Mouse (Mus musculus): ENCODE results near the gene P4ha1.
"Not testable (repeated sequence)": the region's sequence is repeated elsewhere in the genome, so short reads cannot be mapped to it uniquely, and the experiment has no call there.

The P4ha1 gene

DNA sequence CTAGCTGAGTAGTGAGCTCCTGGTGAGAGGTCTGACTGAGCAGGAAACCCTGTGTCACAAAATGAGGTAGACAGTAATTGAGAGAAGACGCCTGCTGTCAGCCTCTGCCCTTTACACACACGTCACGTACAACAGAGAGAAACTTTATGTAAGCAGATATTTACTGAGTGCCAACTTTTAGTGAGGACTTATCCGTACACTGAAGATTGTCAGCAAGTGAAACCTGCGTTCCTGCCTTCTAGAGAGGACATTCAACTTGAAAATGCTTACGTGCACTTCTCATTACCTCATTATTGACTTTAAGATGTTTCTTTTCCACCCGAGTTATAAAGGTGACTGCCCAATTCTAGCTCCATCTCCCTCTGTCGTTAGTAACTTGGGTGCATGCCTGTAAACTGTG, 45.6 kb downstream of the P4ha1 start:
- no peak for DNase-seq (ENCODE audit: low read depth, low spot score)

DNA sequence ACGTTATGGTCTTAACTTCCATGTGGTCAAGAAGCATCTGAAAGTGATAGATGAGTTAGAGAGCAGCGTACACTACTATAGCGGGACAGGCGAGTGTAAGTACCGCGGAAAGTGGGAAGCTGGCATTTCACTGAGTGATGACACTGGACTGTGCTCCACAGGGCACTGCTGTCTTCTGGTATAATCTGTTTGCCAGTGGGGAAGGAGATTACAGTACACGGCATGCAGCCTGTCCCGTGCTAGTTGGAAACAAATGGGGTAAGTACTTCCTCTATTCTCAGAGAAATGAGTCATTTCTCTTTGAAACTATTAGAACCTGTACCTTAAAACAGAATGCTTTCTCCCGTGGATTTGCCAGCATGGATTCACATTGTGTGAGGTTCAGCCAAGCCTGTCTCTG, 46.3 kb downstream of the P4ha1 start:
- DNase-seq (ENCODE audit: low read depth, low spot score), result no peak

DNA sequence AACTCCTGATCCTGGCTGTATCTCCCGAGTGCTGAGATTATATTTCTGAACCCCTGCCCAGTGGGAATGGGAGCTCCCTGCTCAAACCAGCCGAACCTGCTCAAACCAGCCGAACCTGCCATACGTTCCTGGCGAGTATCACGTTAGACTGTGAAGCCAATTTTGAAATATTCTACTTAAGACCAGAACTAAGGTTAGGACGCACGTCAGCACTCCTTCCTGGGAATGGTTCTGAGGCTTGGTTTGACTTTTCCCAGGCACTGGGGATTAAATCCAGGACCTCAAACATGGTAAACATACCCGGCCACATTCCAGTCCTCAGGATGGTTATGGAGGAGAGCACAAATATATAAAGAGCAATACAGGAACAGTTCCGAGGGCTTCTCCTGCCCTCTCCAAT, 54.8 kb downstream of the P4ha1 start:
- DNase-seq (ENCODE audit: low read depth, low spot score), result no peak

DNA sequence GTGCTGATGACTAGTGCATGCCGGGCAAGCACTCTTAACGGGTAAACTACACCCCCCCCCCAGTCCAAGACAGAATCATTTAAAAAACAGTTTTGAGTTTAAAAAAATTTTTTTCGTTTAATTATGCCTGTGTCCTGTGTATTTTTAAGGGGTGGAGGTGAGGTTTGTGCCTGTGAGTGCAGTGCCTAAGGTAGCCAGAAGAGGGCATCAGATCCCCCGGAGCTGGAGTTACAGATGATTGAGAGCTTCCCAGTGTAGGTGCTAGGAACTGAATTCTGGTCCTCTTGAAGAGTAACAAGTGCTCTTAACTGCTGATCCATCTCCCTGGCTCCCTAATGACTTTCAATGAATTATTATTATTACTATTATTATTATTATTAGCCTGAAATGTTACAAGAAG, 55.6 kb downstream of the P4ha1 start:
- no peak for DNase-seq (ENCODE audit: low read depth, low spot score)

DNA sequence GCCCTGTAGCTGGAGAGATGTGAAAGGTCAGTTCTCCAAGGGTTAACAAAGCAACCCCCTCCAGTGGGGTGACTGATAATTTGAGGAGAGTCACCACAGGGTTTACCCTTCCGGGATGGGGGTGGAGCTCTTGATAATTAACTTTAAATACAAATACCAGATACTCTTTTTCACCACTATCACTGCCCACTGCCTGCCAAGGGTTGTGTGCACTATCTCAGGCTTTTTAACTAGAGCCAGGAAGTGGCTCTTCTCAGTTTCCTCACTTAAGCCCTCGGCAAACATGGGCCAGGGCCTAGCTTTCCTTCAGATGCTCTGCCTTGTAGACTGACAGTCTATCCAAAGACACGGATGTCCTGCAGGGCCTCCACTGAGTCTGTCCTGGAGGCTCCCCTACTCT, 56.8 kb downstream of the P4ha1 start:
- DNase-seq (ENCODE audit: low read depth, low spot score), result peak; percentile 63

DNA sequence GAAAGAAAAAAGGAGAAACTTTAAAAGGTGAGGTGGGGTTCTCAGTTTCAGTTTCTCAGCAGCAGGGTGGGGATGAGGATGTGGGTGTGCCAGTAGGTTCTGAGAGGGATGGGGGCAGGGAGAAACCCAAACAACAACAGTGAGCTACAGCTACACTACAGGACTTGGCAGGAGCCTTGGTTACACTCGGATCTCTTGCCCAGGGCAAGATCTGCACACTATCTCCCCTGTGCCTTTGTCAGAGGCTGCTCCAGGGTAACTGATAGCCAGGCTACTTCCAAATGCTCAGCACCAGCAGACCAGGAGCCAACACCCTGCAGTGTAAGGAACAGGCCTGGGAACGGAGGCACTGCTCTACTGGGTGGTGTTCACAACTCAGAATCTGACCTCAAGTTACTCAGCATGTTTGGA, 57.3 kb downstream of the P4ha1 start:
- peak; percentile 74 for DNase-seq (ENCODE audit: low read depth, low spot score)

DNA sequence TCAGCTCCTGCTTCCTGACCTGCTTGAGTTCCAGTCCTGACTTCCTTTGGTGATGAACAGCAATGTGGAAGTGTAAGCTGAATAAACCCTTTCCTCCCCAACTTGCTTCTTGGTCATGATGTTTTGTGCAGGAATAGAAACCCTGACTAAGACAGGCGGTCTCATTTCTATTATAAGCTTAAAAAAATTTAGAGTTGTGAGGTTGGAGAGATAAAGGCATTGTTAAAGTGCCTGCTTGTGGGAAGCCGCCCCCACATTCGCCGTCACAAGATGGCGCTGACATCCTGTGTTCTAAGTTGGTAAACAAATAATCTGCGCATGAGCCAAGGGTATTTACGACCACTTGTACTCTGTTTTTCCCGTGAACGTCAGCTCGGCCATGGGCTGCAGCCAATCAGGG, 58.5 kb downstream of the P4ha1 start:
- DNase-seq (ENCODE audit: low read depth, low spot score), result peak; percentile 59

DNA sequence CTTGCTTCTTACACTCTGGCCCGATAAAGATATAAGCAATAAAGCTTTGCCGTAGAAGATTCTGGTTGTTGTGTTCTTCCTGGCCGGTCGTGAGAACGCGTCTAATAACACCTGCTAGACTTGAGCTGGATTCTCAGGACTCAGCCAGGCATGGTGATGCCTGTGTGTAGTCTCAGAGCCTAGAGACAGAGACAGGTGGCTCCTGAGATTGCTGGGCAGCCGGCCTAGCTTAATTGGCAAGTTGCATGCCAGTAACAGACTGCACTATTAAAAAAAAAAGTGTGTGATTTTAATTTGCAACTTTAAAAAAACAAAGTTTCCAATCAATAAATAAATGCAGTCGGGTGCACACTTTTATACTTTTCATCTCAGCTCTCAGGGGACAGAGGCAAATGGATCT, 63.9 kb downstream of the P4ha1 start:
- DNase-seq (ENCODE audit: low read depth, low spot score), result no peak

DNA sequence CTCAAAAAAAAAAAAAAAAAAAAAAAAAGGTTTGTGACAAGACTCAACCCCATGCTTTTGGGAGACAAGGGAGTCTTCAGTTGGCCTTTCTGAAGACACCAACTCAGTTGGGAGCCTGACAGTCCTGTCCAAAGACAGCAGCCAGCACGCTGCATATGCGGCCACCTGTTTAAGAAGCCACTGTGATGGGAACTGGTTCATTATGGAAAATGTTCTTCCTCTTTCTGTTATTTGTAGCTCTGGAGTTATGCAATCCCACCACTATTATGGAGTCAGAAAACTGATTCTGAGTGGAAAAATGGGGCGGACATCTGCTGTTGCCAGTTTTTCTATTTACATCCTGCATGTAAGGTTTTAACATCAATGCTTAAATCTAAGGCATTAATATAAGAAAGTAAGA, 66.6 kb downstream of the P4ha1 start:
- no peak for DNase-seq (ENCODE audit: low read depth, low spot score)

DNA sequence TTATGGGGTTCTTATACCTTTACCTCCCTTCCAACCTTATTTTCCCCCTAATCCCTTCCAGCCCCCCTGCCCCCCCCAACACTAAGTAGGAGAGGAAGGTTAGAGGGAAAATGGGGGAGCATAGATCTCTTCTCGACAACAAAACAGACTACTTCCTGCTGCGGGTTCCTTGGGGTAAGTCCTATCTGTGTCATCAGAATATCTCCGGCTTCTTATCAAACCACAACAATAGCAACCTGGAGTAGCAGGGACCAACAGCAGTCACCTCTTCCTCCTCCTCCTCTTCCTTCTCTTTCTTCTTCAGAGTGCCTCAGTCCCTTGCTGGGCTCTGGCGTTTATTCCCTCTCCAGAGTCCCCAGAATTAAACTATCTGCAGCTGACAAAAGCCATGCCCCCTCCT, 68.8 kb downstream of the P4ha1 start:
- DNase-seq (ENCODE audit: low read depth, low spot score), result peak; percentile 72

DNA sequence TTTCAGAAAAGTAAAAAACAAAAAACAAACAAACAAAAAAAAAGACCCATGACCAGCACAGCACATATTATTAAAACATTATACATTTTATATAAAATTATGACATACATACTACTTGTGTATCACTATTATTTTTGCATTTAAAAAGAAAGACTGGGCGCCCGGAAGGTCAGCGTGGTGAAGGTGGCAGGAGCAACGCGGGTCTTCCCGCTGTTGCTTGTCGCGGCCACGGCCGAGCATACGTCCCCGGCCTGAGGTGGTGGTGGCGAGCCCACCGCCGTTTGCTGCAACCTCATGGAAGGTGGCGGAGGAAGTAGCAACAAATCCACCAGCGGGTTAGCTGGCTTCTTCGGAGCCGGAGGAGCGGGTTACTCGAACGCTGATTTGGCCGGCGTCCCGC, 72.4 kb downstream of the P4ha1 start, which contains the start of gene Gm10273:
Gm10273 (plus strand) TSS at position 172 of the 400 bp plus-strand sequence.
- not testable (repeated sequence) for DNase-seq (ENCODE audit: low read depth, low spot score)

DNA sequence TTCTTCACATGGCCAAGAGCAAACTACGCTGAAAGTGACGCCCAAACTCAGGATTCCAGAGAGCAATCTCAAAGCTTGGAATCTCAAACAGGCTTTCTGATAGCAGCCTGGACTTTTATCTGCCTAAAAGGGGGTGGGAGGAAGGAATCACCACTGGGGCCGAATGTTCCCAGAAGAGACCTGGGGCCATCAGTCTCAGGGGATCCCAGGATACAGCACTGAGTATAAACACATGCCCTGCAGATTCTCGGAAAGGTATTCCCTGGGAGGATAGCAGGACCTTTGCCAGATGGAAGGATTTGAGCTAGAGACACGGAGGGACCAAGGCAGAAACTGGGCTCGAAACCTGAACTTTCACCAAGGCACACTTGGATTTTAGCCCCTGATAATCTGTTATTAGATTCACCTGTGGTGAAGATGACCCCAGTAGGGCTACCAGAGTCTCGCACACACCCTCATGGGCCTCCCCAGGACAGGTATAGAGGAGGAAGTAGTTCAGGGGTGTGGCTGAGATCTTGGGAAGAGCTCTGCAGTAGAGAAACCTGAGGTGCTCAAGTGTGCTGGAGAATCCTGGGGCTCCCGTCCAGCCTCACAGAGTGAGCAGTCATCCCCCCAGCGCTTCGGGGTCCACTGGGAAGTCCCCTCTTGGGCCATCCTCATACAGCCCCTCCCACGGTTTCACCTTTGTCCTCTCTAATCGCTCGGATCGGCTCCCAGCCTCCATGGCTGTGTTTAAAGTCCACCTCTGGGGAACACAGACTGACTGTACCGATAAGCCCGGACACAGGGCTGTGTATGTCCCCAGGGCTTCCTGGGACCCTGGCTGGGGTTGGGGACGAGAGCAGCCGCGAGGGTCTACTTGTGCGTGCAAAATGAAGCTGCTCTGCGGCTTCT, 80.0 kb downstream of the P4ha1 start, which contains the start of gene Pla2g12b:
Pla2g12b (plus strand) TSS at position 762 of the 894 bp plus-strand sequence.
- DNase-seq (ENCODE audit: low read depth, low spot score), result no peak

DNA sequence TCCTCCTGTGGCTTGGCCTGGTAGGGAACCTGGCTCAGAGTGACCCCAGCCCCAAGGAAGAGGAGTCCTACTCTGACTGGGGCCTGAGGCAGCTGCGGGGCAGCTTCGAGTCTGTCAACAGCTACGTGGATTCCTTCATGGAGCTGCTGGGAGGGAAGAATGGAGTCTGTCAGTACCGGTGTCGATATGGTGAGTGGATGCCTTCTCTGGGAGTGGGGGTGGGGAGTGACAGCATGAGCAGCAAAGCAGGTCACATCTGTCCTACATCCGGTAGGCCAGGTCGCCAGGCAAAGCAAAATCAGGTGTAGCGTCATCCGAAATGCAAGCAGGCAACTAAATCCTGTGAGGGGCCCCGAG, 80.7 kb downstream of the P4ha1 start:
- DNase-seq (ENCODE audit: low read depth, low spot score), result no peak

DNA sequence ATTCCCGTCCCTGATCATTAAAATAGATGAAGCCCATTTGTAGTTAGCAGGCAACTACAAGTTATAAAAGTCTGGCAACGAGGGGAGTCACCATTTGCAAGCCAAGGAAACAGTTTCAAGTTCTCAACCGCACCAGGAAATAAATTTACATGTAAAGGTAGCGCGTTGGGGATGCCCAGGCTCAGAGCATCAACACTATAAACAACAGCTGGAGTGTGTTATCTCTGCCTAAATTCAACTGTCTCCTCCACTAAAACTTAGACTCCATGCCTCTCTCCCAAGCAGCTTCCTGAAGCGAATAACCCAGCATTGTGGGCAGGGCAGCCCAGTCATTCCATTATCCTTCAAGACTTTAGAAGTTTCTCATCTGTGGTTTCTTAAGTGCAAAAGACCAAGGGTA, 85.4 kb downstream of the P4ha1 start:
- DNase-seq (ENCODE audit: low read depth, low spot score), result no peak

DNA sequence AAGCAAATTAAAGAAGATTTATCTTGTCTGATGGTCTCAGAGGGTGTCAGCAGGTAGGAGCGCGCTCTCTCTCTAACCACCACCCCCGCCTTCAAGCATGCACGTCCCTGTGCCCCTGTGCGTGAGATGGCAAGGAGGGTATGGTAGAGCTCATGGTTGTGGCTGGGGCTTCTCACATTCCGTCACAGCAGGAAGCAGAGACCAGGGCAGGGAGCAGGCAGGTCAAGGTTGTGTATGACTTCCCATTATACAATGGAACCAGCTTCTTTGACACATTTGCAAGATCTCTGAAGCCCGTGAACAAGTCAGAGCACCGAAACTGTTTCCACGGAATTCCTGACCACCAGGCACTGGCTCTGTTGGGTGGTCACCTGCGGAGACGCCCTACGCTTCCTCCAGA, 87.2 kb downstream of the P4ha1 start:
- no peak for DNase-seq (ENCODE audit: low read depth, low spot score)

DNA sequence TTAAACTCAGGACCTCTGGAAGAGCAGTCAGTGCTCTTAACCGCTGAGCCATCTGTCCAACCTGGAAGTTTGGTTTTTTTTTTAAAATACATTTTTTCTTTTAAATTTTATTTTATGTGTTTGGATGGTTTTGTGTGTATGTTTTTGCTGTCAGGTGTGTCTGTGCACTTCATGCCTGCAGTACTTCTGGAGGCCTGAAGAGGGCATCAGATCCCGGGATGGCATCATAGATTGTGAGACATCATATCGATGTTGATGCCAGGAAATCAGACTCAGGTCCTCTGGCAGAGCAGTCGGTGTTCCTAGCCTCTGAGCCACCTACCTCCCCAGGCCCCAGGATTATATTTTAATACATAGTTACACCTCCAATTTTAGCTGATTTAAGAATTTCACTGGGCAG, 90.6 kb downstream of the P4ha1 start:
- DNase-seq (ENCODE audit: low read depth, low spot score), result no peak

DNA sequence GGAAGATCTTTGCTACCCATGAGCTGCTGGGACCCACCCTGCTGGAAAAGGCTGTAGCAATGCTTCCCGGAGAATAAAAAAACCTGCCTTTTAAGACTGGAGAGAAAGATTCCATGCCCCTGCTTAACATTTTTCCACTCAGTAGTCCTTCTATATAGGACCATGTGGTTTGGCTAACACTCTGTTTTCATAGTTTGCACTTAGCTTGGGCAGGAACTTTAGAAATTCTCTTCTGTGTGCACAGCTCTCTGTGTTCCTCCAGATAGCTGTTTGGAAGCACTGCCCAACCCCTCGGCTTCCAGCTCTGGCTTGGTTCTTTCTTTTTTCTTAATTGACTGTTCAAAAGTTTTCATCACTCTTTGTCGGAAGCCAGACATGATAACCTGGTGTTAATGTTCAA, 93.5 kb downstream of the P4ha1 start:
- DNase-seq (ENCODE audit: low read depth, low spot score), result no peak

DNA sequence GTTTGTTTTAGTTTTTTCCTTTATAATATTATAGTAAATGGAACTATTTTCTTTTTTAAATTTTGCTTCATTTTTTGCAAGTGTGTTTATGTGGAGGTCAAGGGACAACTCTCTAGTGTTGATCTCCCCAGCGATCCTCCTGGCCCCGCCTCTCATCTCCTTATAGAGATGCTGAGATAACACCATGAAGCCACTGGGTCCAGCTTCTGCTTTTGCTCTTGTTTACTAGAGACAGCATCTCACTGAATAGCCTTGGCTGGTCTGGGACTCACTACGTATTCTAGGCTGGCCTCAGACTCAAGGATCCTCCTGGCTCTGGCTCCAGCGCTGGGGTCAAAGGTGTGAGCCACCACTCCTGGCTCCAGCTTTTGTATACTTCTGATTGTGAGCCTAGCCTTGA, 96.4 kb downstream of the P4ha1 start:
- DNase-seq (ENCODE audit: low read depth, low spot score), result no peak
